In genomic region chr4:63559127-63559697, GRCm38 (mm10) we compare ENCODE assay signal across 8 mouse cellular contexts. TPM values are rescaled to one million over a fixed set of nuclear protein-coding genes. Genes with fewer than 3 reads are reported as not detected.
DNase-seq lines count a peak whose midpoint lies in the region; ATAC-seq and TF ChIP-seq lines count a peak whose summit lies in the region.

No protein-coding gene starts in this region.

- ATAC-seq in embryonic facial prominence, embryonic 11.5 days (replicated peaks; ENCODE audit: insufficient number of reproducible peaks, low FRiP score, low TSS enrichment, low read depth): no peak
- no peak for ATAC-seq in intestine, embryonic 15.5 days

- H3K9ac ChIP-seq in embryonic facial prominence, embryonic 11.5 days (replicated peaks; ENCODE audit: low read length): peak overlapping the region; percentile 90
- peak overlapping the region; percentile 88 for H3K9ac ChIP-seq in intestine, embryonic 15.5 days

- WGBS in lung, adult 2 months: 48% methylated on average over 9 of the region's 9 CpGs
- 31% methylated on average over 9 of the region's 9 CpGs for WGBS in embryonic facial prominence, embryonic 11.5 days
- WGBS in intestine, embryonic 15.5 days: 38% methylated on average over 9 of the region's 9 CpGs

- peaks cover 13% of the 10 kb centered on the region for H3K4me1 ChIP-seq in lung, adult 2 months (ENCODE audit: control insufficient read depth, insufficient read depth, low read length)
- H3K4me1 ChIP-seq in embryonic facial prominence, embryonic 11.5 days (ENCODE audit: control insufficient read depth, insufficient read depth, low read length): peaks cover 6% of the 10 kb centered on the region; the same call in 1 of the 2 replicates
- peaks cover 49% of the 10 kb centered on the region for H3K4me1 ChIP-seq in intestine, embryonic 15.5 days (replicated peaks)

- peak overlapping the region; percentile 82 for H3K4me3 ChIP-seq in lung, adult 2 months (replicated peaks; ENCODE audit: extremely low read depth, low read depth, low read length)
- peak overlapping the region; percentile 62 for H3K4me3 ChIP-seq in embryonic facial prominence, embryonic 11.5 days (ENCODE audit: low read depth, low read length)
- H3K4me3 ChIP-seq in intestine, embryonic 15.5 days (replicated peaks): peak overlapping the region; percentile 72
- H3K4me3 ChIP-seq in myocyte: peak overlapping the region; percentile 42

- no peak for TF ChIP-seq CTCF in lung, adult 2 months (IDR thresholded peaks at IDR 0.05; ENCODE audit: insufficient read depth, low read length)

- H3K79me2 ChIP-seq in myocyte (ENCODE audit: control insufficient read depth, insufficient read depth): peaks cover 23% of the 10 kb centered on the region

- H3K4me2 ChIP-seq in embryonic facial prominence, embryonic 11.5 days (ENCODE audit: low read depth, low read length): peak overlapping the region; percentile 87
- H3K4me2 ChIP-seq in intestine, embryonic 15.5 days (replicated peaks): peak overlapping the region; percentile 82
- H3K4me2 ChIP-seq in myocyte (ENCODE audit: low read depth): peak overlapping the region; percentile 98

- no peaks in the 10 kb centered on the region for H3K9me3 ChIP-seq in embryonic facial prominence, embryonic 11.5 days (replicated peaks; ENCODE audit: control insufficient read depth, low read length)
- H3K9me3 ChIP-seq in intestine, embryonic 15.5 days: no peaks in the 10 kb centered on the region

- no peak for TF ChIP-seq POLR2A in lung, adult 2 months (IDR thresholded peaks at IDR 0.05; ENCODE audit: borderline replicate concordance, extremely low read depth, low read depth, low read length)
- peak; percentile 3 for TF ChIP-seq POLR2A in myocyte (IDR thresholded peaks at IDR 0.05; ENCODE audit: insufficient read length, low read depth)

- no peak for DNase-seq in lung, adult 2 months
- DNase-seq in lung, postnatal 4 days: no peak
- DNase-seq in embryonic facial prominence, embryonic 11.5 days (ENCODE audit: low spot score): peak; percentile 29
- no peak for DNase-seq in layer of hippocampus, adult 8-10 months (ENCODE audit: low spot score in 2 of 2)
- DNase-seq in adrenal gland, adult 18-20 months (ENCODE audit: low spot score in 2 of 2): no peak
- DNase-seq in adrenal gland, adult 8-10 months: no peak

- no peaks in the 10 kb centered on the region for H3K36me3 ChIP-seq in embryonic facial prominence, embryonic 11.5 days (replicated peaks; ENCODE audit: control insufficient read depth, insufficient read depth, low read depth, low read length)
- H3K36me3 ChIP-seq in intestine, embryonic 15.5 days: no peaks in the 10 kb centered on the region
- H3K36me3 ChIP-seq in myocyte (ENCODE audit: control insufficient read depth, insufficient read depth): peaks cover 27% of the 10 kb centered on the region

- H3K27me3 ChIP-seq in embryonic facial prominence, embryonic 11.5 days (ENCODE audit: control insufficient read depth, insufficient read depth, low read length): no peaks in the 10 kb centered on the region
- no peaks in the 10 kb centered on the region for H3K27me3 ChIP-seq in intestine, embryonic 15.5 days (replicated peaks)
- no peaks in the 10 kb centered on the region for H3K27me3 ChIP-seq in myocyte (ENCODE audit: control insufficient read depth, insufficient read depth, insufficient read length)

- H3ac ChIP-seq in myocyte (ENCODE audit: control insufficient read depth, insufficient read length): peak overlapping the region; percentile 44

- no peak overlapping the region for H3K27ac ChIP-seq in embryonic facial prominence, embryonic 11.5 days (replicated peaks; ENCODE audit: low read depth, low read length)
- peak overlapping the region; percentile 88 for H3K27ac ChIP-seq in intestine, embryonic 15.5 days

TF ChIP-seq in myocyte, 11 proteins besides CTCF, POLR2A, EP300 and RAD21:
- no peak for TF ChIP-seq TCF3 (IDR thresholded peaks at IDR 0.05; ENCODE audit: insufficient read length, low read depth)
- TF ChIP-seq TCF12 (IDR thresholded peaks at IDR 0.05; ENCODE audit: insufficient read depth, poor library complexity, severe bottlenecking): no peak
- TF ChIP-seq CEBPB (IDR thresholded peaks at IDR 0.05; ENCODE audit: insufficient read depth, poor library complexity, severe bottlenecking): no peak
- no peak for TF ChIP-seq MYOG (IDR thresholded peaks at IDR 0.05; ENCODE audit: control insufficient read depth in 1 of 3, insufficient read depth in 1 of 3, insufficient read length in 2 of 3, low read depth in 2 of 3)
- TF ChIP-seq MAX (IDR thresholded peaks at IDR 0.05; ENCODE audit: low read depth): no peak
- no peak for TF ChIP-seq E2F4 (IDR thresholded peaks at IDR 0.05; ENCODE audit: insufficient read depth)
- no peak for TF ChIP-seq USF1 (IDR thresholded peaks at IDR 0.05; ENCODE audit: low read depth)
- TF ChIP-seq POLR2AphosphoS2 (IDR thresholded peaks at IDR 0.05; ENCODE audit: insufficient read length, low read depth): no peak
- TF ChIP-seq SRF (IDR thresholded peaks at IDR 0.05; ENCODE audit: control insufficient read depth, insufficient read length, low read depth): no peak
- TF ChIP-seq MYOD1 (IDR thresholded peaks at IDR 0.05; ENCODE audit: control insufficient read depth in 1 of 3, insufficient read length in 2 of 3, low read depth in 2 of 3): no peak
TF ChIP-seq in myocyte: peak in this region for 0.

RNA-seq across cellular contexts. Expression of gene Tmem268, which starts 0.6 kb away (rescaled TPM):
- 11.2 and 15.2 TPM in 2 replicates for polyA plus RNA-seq in lung, adult 2 months (2012; rRNA removed)
- 7.5 and 7.8 TPM in 2 replicates for polyA plus RNA-seq in embryonic facial prominence, embryonic 11.5 days (2014; fragmentation: Nextera tagmentation; extraction: Ambion mirVana)
- 12.8 and 14.0 TPM in 2 replicates for polyA plus RNA-seq in intestine, embryonic 15.5 days (2015; fragmentation: Nextera tagmentation; extraction: Ambion mirVana)
- 19.5 TPM for polyA plus RNA-seq in myocyte (2012; fragmentation: generic; extraction: Trizol)
- total RNA-seq in layer of hippocampus, adult 8-10 months (2022): 1 to 10 TPM; 6.5 to 9.6 (median 9.0) TPM
- 10 to 100 TPM in 1 of 2 experiments, 1 to 10 TPM in 1; 8.9 to 14.8 TPM for total RNA-seq in adrenal gland, adult 18-20 months (2021)
- total RNA-seq in adrenal gland, adult 8-10 months (2022): 10 to 100 TPM; 13.1 to 15.1 (median 14.0) TPM

RNA-seq across cellular contexts. Expression of gene Atp6v1g1, which starts 14.6 kb away (rescaled TPM):
- polyA plus RNA-seq in lung, adult 2 months (2012; rRNA removed): 48.3 and 56.6 TPM in 2 replicates
- polyA plus RNA-seq in embryonic facial prominence, embryonic 11.5 days (2014; fragmentation: Nextera tagmentation; extraction: Ambion mirVana): 353 and 362 TPM in 2 replicates
- 288 and 316 TPM in 2 replicates for polyA plus RNA-seq in intestine, embryonic 15.5 days (2015; fragmentation: Nextera tagmentation; extraction: Ambion mirVana)
- polyA plus RNA-seq in myocyte (2012; fragmentation: generic; extraction: Trizol): 447 TPM
- 100 to 1,000 TPM; 110 to 144 (median 128) TPM for total RNA-seq in layer of hippocampus, adult 8-10 months (2022)
- 100 to 1,000 TPM; 182 to 188 TPM for total RNA-seq in adrenal gland, adult 18-20 months (2021)
- total RNA-seq in adrenal gland, adult 8-10 months (2022): 100 to 1,000 TPM; 191 to 202 (median 194) TPM

RNA-seq across cellular contexts. Expression of gene Gm11213, which starts 45.8 kb away (rescaled TPM):
- not detected in 2 replicates for polyA plus RNA-seq in lung, adult 2 months (2012; rRNA removed)
- not detected in 2 replicates for polyA plus RNA-seq in embryonic facial prominence, embryonic 11.5 days (2014; fragmentation: Nextera tagmentation; extraction: Ambion mirVana)
- not detected in 2 replicates for polyA plus RNA-seq in intestine, embryonic 15.5 days (2015; fragmentation: Nextera tagmentation; extraction: Ambion mirVana)
- polyA plus RNA-seq in myocyte (2012; fragmentation: generic; extraction: Trizol): not detected
- total RNA-seq in layer of hippocampus, adult 8-10 months (2022): not detected
- total RNA-seq in adrenal gland, adult 18-20 months (2021): not detected
- not detected for total RNA-seq in adrenal gland, adult 8-10 months (2022)
